Mouse (Mus musculus) brain, embryonic 14.5 days (tissue): ENCODE results near the gene Ubxn10.

Experiments
- CTCF ChIP-seq: fragments of 200-500 bp; IDR thresholded peaks from 2 replicates; pipeline ENCODE4 v1.5.1; 2012; ENCODE audit warnings: inconsistent platforms, mild to moderate bottlenecking, moderate library complexity, borderline replicate concordance; ENCODE audit not compliant: insufficient read depth, insufficient read length; ENCODE audit errors: extremely low read depth
- POLR2A ChIP-seq: fragments of 200-500 bp; IDR thresholded peaks from 2 replicates; pipeline ENCODE4 v1.6.1; 2012; ENCODE audit warnings: mild to moderate bottlenecking, inconsistent platforms, borderline replicate concordance; ENCODE audit not compliant: poor library complexity, insufficient read depth, insufficient read length, severe bottlenecking; ENCODE audit errors: extremely low read depth

DNA sequence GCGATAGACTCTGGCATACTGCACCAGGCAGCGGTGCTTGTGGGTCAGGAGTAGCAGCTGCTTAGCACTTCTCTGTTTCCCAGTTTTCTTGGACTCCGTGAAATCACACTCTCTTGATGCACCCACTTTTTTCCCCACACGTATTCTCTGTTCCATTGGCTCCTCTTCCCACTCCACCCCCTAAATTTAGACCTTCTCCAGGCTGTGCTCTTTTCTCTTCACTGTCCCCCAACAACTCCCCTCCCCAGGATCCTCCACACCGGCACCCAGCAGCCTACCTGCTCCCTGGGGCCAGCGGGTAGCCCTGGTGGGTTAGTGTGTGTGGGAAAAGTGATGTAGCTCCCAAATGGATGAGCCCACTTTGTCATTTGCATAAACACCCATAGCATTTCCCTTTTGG, 51.2 kb downstream of the Ubxn10 start:
- TF ChIP-seq CTCF: no peak
- no peak for TF ChIP-seq POLR2A
